Mouse (Mus musculus) thymus, adult 2 months (tissue): ENCODE results near the gene Kif13a. TPM values are rescaled to one million over a fixed set of nuclear protein-coding genes. Genes with fewer than 3 reads are reported as not detected.

ENCODE experiments used
- DNase-seq: peaks from one replicate; pipeline ENCODE4 v3.0.0; 2021
- H3K27ac ChIP-seq: fragments of 200-500 bp; 2 replicates; pipeline ENCODE4 v1.5.1; 2012; ENCODE audit warnings: low read length, control low read depth; ENCODE audit not compliant: control insufficient read depth, insufficient read depth
- H3K27me3 ChIP-seq: fragments of 200-500 bp; 2 replicates; pipeline ENCODE4 v1.6.1; 2012; ENCODE audit warnings: mild to moderate bottlenecking, low read length, moderate library complexity, mixed read lengths; ENCODE audit not compliant: control insufficient read depth, insufficient read depth
- H3K36me3 ChIP-seq: fragments of 200-500 bp; 2 replicates; pipeline ENCODE4 v1.6.1; 2012; ENCODE audit warnings: mild to moderate bottlenecking, low read length, moderate library complexity; ENCODE audit not compliant: control insufficient read depth, insufficient read depth
- H3K4me1 ChIP-seq: fragments of 200-500 bp; replicated peaks from 2 replicates; pipeline ENCODE4 v1.6.1; 2012; ENCODE audit warnings: low read length; ENCODE audit not compliant: control insufficient read depth, insufficient read depth
- H3K4me3 ChIP-seq: fragments of 200-500 bp; 2 replicates; pipeline ENCODE4 v1.5.1; 2012; ENCODE audit warnings: mild to moderate bottlenecking, low read length, control low read depth, moderate library complexity; ENCODE audit not compliant: control insufficient read depth, insufficient read depth
- CTCF ChIP-seq: fragments of 200-500 bp; IDR thresholded peaks from 2 replicates; pipeline ENCODE4 v1.5.1; 2012; ENCODE audit warnings: mild to moderate bottlenecking, control low read depth, low read length, moderate library complexity, borderline replicate concordance; ENCODE audit not compliant: control insufficient read depth, poor library complexity, insufficient read depth; ENCODE audit errors: extremely low read depth
- POLR2A ChIP-seq: fragments of 200-500 bp; IDR thresholded peaks from 2 replicates; pipeline ENCODE4 v1.6.1; 2012; ENCODE audit warnings: mild to moderate bottlenecking, low read length, control low read depth, moderate library complexity; ENCODE audit not compliant: control insufficient read depth, poor library complexity, insufficient read depth; ENCODE audit errors: extremely low read depth
- WGBS: fragments of 180-500 bp; shearing (Covaris S2); methylation state at CpG from one replicate; pipeline ENCODE4 v1.1.7; 2018; 5-methylcytosine and 5-hydroxymethylcytosine counted together
- polyA plus RNA-seq: library from polyadenylated mRNA; depleted of rRNA; stranded (reverse); fragments of >200 nt; gene quantifications from 2 replicates; pipeline ENCODE4 v1.2.3, GENCODE M21; 2012

Kif13a gene
- polyA plus RNA-seq, 1 experiment: 6.4 TPM

DNA sequence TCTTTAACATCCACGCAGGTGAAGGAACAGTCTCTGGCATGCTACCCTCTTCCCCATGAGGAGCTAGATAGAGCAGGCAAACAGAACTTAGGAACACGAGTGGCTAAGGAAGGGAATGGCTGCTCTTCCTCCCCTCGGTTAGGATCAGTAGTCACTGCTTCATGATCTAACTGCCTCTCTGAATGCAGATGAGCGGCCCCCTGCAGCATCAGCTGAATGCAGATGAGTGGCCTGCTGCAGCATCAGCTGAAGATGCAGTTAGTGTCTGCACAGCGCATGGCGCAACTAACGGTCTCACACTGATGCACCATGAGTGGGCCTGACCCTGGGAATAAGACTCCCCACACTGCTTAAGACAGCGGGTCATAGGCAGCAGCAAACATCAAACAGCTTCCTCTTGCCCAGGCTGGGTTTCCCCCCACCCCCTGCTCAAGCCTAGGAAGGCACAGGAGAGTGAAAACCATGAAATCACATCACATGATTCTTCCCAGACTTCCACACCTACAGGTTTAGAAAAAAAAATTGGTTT lies 170.3 kb downstream of the Kif13a start:
- no peak overlapping the region for H3K4me3 ChIP-seq
- TF ChIP-seq POLR2A (no peak), CTCF (no peak)
- WGBS: 87% methylated on average over 8 of the region's 8 CpGs
- H3K36me3 ChIP-seq: no peaks in the 10 kb centered on the region
- DNase-seq: no peak
- H3K27ac ChIP-seq: no peak overlapping the region
- no peaks in the 10 kb centered on the region for H3K4me1 ChIP-seq
- no peaks in the 10 kb centered on the region for H3K27me3 ChIP-seq

- no peak for TF ChIP-seq POLR2A
- TF ChIP-seq CTCF: no peak
Observed at GRCm38 (mm10) chr13:46758627-46759026, 171.0 kb downstream of the Kif13a start.

GRCm38 (mm10) chr13:46757946-46758345 lies 171.7 kb downstream of the Kif13a start:
- TF ChIP-seq POLR2A (no peak), CTCF (no peak)
- no peaks in the 10 kb centered on the region for H3K27me3 ChIP-seq
- no peak overlapping the region for H3K4me3 ChIP-seq
- no peaks in the 10 kb centered on the region for H3K4me1 ChIP-seq
- no peak for DNase-seq
- no peaks in the 10 kb centered on the region for H3K36me3 ChIP-seq
- no peak overlapping the region for H3K27ac ChIP-seq
- 97% methylated on average over 7 of the region's 7 CpGs for WGBS

More at GRCm38 (mm10) chr13:46758627-46759026, 171.0 kb downstream of the Kif13a start:
- no peak for DNase-seq
- Histone ChIP-seq H3K27ac (no peak overlapping the region), H3K4me1 (no peaks in the 10 kb centered on the region), H3K4me3 (no peak overlapping the region), H3K36me3 (no peaks in the 10 kb centered on the region), H3K27me3 (no peaks in the 10 kb centered on the region)
- 96% methylated on average over 13 of the region's 13 CpGs for WGBS

DNA sequence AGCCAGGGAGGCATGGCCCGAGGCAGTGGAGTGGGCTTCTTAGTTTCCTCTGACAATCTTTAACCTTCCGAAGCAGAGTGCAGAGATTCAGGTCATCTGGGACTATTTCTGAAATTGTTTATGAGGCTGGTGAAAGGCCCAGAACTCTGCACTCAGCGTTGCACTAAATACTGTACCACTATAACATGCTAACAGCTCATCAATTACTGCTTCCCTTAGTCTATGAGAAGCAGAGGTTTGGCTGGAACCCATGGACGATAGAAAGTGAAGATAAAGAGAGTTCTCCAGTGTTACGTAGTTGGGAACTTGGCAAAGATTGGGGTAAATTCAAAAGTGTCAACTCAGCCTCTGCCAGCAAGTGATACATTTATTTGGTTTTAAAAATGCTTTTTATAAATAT lies 176.4 kb downstream of the Kif13a start:
- Histone ChIP-seq H3K4me3 (no peak overlapping the region), H3K36me3 (no peaks in the 10 kb centered on the region)

GRCm38 (mm10) chr13:46752566-46753229 lies 177.0 kb downstream of the Kif13a start:
- DNase-seq: no peak
- no peaks in the 10 kb centered on the region for H3K36me3 ChIP-seq
- WGBS: 94% methylated on average over 13 of the region's 13 CpGs

More for the DNA sequence above, 176.4 kb downstream of the Kif13a start:
- H3K27ac ChIP-seq: no peak overlapping the region
- H3K27me3 ChIP-seq: no peaks in the 10 kb centered on the region
- 96% methylated on average over 5 of the region's 5 CpGs for WGBS
- H3K4me1 ChIP-seq: no peaks in the 10 kb centered on the region
- DNase-seq: no peak
- no peak for TF ChIP-seq POLR2A
- no peak for TF ChIP-seq CTCF

DNA sequence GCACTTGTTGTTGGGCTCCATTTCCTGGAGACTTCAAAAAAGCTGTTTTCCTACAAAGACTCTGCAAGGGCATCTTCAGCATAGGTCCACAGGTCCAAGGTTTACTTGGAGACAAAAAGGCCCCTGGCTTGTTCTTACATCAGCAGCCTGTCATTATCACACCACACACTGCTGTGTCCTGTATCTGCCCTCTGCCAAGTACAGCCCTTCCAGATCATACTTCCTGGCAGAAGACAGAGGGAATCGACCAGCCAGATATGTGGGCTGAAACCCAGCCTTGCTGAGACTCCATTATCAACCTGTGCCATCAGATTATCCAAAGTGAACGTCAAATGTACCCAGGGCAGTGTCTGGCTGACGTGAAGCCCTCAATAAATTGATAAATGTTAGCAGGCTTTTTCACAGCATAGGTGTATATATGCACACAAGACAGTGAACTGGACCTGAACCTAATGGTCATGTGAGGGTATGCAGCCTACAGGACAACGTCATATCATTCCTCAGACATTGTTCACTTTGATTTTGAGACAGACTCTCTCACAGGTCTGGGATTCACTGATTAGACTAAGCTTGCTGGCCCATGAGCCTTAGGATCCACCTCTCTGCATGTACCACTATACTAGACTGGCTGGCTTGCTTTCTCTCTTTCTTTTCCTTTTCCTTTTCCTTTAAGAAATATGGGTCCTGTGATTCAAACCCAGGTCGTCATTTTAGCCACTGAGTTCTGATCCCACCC lies 181.4 kb downstream of the Kif13a start:
- Histone ChIP-seq H3K36me3 (no peaks in the 10 kb centered on the region), H3K27me3 (no peaks in the 10 kb centered on the region), H3K4me3 (no peak overlapping the region), H3K27ac (no peak overlapping the region), H3K4me1 (no peaks in the 10 kb centered on the region)
- no peak for DNase-seq
- WGBS: 86% methylated on average over 5 of the region's 5 CpGs
- TF ChIP-seq POLR2A: no peak
- TF ChIP-seq CTCF: no peak

More at GRCm38 (mm10) chr13:46752566-46753229, 177.0 kb downstream of the Kif13a start:
- Histone ChIP-seq H3K27ac (no peak overlapping the region), H3K4me1 (no peaks in the 10 kb centered on the region), H3K27me3 (no peaks in the 10 kb centered on the region), H3K4me3 (no peak overlapping the region)
- TF ChIP-seq POLR2A: no peak
- TF ChIP-seq CTCF: no peak
